Mouse (Mus musculus): ENCODE measurements around the gene Ankrd12.
A peak's percentile ranks its signal among the peaks of the same experiment; 100 is the strongest.

Gene Ankrd12

GRCm38 (mm10) chr17:65927077-65927476 lies 149.8 kb downstream of the Ankrd12 start:
- no peak for DNase-seq

DNA sequence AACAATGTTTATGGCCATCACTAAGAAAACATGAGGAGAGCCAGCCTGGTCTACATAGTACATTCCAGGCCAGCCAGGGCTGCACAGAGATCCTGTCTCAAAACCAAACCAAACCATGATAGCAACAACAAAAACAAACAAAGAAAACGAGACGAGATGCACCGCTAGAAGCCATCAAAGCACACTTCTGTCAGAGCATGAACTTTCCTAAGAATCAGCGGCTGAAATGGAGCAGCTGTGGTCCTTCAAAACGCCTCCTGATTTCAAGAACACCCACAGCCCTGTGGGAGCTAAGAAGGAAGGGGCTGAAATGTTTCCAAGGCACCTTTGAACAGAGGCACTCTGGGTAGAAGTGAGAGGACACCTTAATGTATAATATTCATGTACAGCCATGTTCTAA lies 152.7 kb downstream of the Ankrd12 start:
- DNase-seq, result no peak

GRCm38 (mm10) chr17:65921975-65922374 lies 154.9 kb downstream of the Ankrd12 start:
- no peak for DNase-seq

DNA sequence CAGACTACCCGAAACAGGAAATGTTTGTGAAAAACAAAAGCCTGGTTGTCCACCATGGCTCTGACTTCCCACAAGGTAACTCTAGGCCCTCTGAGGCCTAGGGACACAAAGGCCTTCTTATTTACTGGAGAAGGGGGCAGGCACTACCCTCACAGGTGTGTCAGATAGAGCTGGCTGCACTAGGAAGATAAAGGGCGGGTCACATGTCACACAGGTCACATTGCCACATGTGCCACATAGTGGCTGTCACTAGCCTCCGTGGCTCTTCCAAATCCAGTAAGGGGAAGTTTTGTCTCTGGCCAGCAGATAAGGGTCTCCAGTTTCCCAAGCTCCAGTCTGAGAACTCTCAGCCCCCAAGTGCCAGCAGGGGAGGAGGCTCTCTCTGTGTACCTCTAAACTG lies 157.7 kb downstream of the Ankrd12 start:
- no peak for DNase-seq

- peak; percentile 83 to 88 for DNase-seq
These were observed 160.7 kb downstream of the Ankrd12 start for GRCm38 (mm10) chr17:65916135-65916668.

Measured in lung, adult 18-20 months (tissue).